Mouse (Mus musculus): ENCODE results near the gene Rell1.

Gene Rell1

DNA sequence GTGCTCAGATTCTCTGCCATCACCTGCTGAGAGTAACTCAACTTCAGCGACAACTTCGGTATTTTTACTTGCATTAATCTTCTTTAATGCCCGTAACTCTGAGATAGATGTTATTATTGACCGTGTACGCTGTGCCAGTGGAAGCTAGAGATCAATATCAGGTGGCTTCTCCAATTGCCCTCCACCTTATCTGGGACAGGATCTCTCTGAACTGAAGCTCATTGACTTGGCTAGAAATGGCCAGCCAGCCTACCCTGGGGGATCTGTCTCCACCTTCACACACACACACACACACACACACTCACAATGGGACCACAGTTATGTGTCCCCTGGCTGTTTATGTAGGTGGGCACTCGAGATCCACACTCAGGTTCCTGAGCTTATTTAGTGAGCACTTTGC, 16.7 kb downstream of the Rell1 start:
- no peak for DNase-seq (ENCODE audit: low spot score)

DNA sequence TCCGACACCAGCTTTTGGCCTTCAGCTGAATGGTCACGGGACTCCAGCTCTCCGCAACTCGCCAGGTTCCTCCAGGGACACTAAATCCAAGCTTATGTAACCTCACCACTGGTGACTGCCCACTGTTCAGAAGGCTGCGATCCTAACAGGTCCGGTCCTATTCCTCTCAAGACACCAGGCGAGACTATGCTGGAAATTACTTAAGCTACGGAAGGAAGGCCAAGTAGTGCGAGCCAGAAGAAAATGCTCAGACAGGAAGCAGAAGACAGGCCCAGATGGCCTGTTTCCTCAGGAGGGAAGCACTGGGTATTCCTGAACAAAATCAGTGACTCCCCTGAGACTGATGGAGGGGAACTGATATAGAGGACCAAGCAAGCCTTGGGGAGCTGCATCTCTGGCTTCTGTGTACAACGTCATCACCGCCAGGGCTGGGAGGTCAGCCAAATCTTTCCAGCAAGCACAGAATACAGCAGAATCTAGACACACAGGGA, 17.2 kb downstream of the Rell1 start:
- DNase-seq (ENCODE audit: low spot score): no peak

DNA sequence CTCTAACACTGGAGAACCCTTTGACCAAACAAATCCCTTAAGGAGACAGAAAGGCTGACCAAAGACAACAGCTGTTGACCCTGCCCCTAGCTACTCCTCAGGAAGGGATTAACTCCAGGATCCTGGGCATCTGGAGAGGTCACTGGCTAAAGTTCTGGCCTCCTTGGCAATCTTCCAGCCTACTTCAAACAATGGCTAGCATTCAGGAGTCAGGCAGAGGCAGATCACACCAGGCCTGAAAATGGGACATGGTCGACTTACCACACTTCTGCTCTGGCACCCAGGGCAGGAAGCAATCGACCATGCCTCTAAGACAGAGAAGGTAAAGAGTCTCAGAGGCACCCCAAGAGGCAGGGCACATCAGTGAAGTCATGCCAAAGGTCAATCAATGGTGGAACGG, 19.5 kb downstream of the Rell1 start:
- DNase-seq (ENCODE audit: low spot score): no peak

DNA sequence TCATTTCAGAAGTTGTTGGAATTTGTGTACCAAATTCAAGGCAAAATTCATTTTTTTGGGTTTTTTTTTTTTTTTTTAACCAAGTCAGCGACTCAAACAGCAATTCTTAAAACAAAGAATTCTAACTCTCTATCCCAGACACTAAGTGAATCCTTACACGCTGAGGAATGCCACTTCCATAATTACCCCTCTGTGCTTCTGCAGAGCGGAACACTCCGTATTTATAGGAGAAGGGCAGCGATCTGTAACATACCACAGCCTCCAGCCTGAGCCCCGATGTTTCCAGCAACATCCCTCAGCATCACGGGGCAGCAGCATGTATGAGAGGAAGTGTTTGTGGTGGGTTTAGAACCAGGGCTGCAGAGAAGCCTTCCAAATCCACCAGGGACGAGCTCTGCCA, 21.2 kb downstream of the Rell1 start:
- no peak for DNase-seq (ENCODE audit: low spot score)

DNA sequence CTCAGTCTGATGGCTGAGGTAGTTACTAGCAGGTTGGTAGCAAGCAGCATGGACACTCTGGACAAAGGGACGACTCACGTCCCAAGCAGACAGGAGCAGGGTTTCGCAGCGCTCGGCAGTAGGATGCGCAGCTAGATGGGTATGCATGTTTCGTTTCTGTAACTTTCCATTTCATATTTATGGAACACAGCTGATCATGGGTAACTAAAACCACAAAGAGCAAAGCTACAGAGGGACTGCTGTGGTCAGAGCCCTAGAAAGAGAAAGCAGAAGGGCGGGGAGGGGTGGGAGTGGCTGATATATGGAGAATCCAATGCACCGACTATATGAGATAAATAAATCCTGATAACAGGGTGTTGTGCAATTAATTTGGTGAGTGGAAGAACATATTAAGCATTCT, 25.4 kb downstream of the Rell1 start:
- DNase-seq (ENCODE audit: low spot score): no peak

DNA sequence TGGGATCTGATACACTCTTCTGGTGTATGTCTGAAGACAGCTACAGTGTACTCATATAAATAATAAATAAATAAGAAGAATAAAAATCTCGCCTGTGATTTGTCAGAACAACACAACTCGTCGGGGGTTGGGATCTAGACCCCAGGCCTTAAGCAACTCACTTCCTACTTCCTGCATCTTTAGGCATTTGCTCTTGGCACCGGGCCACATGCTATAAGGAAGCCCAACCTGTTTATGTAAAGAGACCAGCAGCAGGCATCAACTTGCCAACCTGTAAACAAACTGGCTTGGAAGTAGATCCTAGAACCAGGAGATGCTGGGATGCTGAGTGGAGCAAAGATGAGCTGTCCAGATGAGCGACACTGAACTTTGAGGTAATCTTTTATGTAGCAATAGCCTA, 26.8 kb downstream of the Rell1 start:
- DNase-seq (ENCODE audit: low spot score): no peak

DNA sequence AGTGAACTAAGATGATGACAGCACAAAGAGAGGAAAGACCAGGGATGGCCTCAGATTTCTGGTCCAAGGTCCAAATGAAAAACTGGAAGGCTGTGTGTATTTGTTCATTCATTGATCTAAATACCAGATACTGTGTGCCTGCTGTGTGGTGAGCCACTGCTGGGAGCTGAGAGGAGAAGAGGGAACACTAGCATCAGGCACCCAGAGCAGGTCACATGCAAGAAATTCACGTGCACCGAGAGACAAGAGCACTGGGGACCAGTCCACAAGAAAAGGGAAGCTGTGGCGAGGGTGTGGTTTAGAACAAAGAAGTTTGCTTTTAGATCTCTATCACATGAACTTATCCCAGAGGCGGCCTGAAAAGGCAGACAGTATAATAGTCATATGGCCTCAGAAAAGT, 30.1 kb downstream of the Rell1 start:
- DNase-seq (ENCODE audit: low spot score): no peak

DNA sequence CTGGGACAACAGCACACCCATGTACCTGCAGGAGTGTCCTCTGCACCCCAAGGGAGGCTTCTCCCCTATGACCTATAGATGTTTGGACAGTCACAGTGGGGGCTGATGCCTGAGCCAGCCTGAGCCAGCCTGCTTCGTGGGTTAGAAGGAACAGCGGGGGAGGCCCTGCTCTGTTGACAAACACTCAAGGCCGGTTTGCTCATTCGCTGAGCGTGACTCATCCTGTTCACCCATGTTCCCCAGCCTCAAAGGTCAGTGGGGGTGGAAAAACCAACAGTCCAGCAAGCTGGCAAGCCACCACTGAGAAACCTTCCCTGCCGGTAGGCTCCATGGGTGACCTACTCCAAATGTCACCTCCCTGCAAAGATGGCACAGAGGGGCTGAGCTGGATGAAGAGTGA, 32.0 kb downstream of the Rell1 start:
- no peak for DNase-seq (ENCODE audit: low spot score)

DNA sequence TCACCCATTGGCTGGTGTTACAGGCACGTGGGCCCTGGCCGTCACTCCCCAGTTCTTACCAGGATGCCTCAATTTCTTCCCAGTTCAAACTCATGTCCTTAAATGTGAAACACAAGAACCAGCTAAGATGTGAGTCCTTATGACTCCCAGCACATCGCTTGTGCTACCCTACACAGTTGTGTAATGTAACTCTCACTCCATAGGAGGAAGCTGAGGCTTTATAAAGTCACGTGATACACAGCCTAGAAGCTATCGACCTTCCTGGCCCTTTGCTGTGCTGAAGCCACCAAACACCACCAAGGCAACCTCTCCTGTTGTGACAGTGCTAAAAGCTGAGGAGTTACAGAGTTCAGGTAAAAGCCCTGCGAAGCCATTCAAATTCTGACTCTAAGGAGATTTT, 33.1 kb downstream of the Rell1 start:
- DNase-seq (ENCODE audit: low spot score): no peak

DNA sequence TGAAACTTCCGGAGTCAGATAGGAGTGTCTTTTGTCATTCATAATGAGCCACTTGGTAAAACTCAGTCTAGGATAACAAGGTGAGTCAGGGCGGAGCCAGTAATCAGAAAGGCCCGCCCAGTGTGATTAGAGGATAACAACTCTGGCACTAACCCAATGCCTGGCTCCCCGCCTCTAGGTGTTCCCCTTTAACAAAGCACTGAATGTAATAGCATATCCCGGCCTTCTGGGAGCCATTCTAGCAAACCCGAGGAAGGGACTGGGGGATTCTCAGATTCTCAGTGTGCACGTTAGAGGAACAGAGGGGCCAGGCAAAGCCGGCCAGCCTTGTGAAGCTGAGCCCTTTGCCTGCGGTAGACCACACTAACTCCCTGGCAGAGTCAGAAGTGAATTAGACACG, 35.9 kb downstream of the Rell1 start:
- DNase-seq (ENCODE audit: low spot score): no peak

DNA sequence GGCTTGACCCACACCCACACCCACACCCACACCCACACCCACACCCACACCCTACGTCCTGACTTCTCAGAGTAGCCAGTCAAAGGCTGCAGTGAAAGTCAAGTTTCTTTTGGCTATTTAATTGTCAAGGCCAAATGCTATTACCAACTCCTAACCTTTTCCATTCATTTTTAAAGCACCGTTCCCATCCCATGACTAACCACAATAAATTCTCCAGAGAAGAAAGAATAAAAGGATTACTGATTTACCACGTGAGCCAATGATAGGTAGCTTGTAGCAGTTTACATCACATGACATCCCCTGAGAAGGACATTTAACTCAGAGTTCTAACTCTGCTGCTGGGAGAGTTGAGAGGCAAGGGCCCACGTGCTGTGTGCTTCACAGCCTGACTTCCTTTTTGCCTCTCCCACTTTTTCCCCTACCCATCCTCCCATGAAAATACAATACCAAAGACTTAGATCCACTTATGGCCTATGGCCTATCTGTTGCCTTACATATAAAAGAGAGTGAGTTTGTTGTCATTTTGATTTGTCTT, 37.8 kb downstream of the Rell1 start:
- no peak for DNase-seq (ENCODE audit: low spot score)

DNA sequence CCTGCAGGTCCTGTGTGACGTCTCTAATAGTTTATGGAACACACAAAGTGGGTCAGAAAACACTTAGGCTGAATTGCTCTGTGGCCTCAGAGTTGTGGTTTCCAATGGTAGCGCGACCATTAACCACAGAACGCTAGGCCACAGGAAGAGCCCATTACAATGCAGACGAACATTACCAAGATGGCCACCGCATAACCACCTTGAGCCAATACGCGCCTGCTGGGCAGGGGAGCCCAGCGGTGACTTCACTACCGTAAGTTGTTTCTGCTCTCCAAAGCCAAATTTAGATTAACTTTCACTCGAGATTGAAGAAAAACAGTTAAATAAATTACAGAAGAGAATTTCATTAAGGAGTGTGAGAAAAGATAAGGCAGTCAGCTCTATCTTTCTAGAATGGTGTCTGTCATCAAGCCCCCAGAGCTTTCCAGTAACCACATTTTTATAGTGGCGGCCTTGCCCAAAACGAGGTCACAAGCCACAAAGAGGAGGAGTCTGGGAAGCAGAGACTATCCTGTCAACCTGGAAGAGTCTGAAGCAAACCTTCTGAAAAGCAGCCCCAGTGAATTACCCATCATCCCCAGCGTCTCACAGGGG, 43.6 kb downstream of the Rell1 start:
- DNase-seq (ENCODE audit: low spot score): no peak

DNA sequence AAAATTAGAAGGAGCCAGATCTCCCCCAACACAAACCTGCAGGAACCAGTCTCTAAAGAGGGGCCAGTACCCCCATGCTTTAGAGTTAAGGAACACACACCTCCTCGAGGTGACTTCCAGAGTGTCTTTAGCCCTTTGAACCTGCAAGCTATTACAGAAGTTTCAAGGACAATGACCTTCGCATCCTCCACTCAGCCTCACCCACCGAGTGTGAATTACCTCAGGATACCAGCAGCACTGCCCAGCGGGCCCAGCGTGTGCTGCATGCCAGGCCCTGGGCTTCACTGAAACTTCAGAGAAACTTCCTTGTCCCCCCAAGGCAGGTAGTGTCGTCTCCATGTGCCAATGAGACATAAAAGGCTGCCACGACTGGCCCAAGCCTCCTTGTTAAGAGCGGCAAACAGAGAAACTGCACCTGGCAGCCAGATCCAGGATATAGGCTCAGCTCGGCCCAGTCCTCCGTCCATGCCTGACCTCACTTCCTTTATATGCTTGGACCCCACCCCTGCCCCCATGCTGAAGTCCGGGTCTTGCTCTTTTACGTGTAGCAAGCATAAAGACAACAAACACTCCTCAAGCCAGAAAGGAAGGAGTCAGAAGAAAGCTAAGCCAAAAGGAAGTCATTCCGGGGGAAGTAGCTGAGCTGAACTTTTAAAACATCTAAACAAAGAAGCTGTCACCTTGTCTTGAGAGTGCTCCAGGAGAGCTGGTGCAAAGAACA, 45.2 kb downstream of the Rell1 start:
- no peak for DNase-seq (ENCODE audit: low spot score)

DNA sequence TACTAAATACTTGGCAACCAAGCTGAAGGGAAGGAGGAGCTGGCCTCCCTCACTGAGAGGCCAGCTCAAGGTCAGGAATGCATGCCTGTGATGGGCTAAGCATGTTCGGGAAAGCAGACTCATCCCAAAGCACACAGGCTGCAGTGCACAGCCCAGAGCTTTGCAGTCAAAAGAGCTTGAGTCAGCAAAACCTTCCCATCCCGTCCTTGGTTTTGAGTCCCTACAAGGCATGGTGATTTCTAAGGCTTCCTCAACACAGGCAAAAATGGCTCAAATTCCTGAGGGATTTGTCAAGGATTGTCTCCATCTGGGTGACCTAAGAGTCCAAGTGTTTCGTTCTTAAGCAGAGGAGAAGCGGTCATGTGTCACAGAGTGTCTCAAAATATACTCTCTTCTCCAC, 50.5 kb downstream of the Rell1 start:
- no peak for DNase-seq (ENCODE audit: low spot score)

DNA sequence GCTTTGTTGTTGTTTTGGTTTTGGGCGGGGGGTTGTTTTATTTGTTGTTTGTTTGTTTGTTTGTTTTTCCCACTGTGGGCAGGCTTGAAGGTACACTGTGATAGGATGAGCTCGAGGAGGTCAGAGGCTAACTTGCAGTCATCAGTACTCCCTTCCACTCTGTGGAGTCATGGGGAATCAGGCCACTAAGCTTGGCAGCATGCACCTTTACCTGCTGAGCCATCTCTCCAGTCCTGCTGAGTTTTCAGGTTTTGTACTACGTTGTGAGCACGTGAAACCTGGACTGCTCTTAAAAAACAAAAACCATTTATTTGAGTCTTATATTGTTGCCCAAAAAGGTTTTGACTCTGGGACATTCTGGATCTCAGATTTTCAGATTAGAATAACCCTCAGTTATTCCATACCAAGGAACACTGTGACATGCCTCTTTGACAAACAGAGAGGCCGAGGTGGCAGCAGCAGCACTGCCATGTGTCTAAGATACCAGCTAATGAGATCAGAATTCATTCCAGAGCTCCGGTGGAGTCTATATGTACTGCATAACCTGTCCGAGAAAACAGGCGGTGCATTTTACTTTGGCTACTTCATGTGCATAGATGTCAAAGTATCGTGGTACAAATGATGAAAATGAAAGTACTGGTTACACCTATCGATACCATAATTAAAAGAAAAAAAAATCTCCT, 52.1 kb downstream of the Rell1 start:
- no peak for DNase-seq (ENCODE audit: low spot score)

DNA sequence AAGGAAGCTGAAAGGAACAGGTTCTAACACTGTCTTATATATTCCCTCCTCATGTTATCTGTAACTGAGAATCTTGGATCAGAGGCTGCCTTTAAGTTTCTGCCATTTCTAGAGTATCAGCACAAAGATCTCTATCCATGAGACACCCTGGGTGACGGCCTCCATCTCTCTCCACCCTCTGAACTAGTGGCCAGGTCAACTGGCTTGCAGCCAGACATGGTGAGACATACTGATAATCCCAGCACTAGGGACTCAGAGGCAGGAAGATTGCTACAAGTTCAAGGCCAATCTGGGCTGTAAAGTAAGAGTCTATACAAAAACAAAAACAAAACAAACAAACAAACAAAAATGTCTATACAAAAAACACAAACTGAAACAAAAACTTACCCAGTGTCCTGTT, 53.8 kb downstream of the Rell1 start:
- no peak for DNase-seq (ENCODE audit: low spot score)

DNA sequence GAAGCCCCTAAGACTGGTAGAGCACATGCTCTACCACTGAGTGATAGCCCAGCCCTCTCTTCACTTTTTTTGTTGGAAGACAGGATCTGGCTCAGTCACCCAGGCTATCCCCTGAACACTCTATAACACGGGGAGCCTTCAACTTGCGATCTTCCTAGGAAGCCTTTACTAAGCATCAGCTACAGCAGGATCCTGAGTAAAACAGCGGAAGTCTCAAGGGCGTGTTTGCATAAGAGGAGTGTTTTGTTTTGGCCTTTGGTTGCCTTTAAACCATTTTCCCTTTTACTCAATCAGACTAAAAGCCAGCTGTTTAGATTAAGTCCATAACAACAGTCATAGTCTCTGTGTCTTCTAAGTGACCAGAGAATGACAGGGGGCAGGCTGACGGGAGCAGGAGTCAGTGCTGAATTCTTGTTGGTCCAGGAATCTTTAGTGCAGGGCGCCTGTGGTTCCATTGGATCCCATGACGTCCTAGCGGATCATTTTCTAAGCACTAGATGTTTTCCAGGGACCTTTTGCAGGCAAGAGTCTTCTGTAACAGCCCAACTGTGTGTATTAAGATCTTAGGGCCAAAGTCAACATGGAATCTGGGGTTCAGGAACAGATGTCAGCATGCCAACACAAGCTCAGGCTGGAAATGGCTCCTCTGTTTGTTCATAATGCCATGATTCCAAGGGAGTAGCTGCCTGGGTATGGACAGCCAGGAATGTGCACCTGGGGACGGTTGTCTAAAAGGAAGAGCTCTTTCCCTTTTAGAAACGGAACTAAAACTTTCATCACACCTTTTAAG, 58.3 kb downstream of the Rell1 start:
- DNase-seq (ENCODE audit: low spot score): no peak

DNA sequence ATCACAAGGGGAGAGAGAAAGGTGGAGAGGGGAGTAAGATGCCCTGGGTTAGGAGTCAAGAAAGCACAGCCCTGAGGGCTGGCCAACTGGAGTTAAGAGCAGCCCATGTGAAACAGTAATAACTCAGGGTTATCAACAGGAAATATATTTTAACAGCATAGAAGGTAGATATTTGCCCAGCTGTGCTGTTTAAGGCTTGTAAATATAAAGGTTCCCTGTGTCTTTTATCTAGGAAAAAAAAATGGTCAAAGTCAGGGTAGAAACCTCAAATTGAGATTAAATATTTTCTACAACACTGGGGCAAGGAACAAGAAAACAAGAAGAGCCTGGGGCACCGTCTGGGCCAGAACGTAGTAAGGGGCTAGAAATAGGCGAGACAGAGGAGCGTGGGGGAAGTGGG, 61.2 kb downstream of the Rell1 start:
- DNase-seq (ENCODE audit: low spot score): no peak

DNA sequence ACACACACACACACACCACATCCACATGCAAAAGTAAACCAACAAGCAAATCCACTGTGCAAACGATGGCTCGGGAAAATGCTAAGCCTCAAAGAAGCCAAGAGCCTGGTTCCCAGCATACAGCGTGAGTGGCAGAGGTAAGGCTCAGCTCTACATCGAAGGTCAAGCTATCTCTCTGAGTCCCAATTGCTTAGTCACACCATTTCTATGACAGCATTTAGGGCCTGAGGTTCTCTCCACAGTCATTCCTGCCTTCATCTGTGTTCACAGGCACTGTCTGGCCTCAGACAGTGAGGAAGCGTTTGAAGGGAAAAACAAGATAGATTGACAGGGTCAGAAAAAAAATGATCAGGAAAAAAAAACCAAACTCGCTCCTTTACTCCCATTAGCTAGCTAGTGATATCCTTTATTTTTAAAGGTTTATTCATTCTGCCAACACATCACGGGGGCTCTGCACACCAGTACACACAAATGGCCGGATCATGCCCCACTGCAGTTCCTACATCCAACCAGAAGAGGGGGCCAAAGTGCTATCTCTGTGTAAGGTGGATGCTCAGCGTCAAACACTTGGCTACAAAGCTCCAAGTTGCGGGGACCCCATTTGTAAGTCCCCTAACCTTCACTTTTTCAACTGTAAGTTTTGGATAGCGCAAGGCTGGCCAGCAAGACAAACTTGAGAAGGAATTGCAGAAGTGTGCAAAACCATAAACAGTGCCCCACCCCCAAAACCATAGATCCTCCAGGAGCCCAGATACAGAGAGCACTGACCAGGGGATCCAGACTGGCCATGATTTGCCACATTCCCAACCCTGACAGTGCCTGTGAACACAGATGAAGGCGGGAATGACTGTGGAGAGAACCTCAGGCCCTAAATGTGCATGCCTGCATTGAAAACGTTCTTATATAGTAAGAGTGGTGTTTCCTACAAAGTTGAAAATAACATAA, 62.3 kb downstream of the Rell1 start:
- peak; percentile 80 for DNase-seq (ENCODE audit: low spot score)

DNA sequence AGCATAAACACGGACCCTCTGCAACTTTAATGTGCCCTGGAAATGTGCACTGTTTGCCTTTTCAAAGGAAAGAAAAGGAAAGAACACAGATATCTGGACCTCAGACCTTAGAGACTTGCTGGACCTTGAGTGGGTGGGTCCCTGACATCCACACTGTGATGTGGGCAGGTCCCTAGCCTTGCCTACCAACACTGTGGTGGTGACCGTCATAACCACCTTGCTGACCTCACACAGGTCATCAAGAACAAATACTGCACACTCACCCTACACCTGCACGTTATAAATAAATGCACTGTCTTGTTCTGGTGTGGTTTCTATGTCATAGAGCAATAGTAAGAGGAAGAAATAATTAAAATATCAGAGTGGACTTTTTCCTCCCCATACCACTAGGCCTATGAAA, 65.4 kb downstream of the Rell1 start:
- DNase-seq (ENCODE audit: low spot score): no peak

DNA sequence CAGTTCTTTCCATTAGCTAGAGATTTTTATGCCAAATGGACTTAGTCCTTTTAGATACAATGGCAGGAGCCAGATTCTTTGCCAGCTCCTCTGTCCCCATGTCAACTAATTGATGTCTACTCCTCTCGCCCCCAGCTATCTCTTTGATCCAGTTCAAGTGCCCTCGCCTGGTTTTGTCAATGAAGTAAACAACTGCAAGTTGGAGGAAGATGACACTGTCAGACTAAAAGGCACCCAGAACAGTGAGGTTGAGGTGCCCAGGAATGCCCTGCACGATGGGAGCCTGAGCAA, 70.9 kb downstream of the Rell1 start:
- no peak for DNase-seq (ENCODE audit: low spot score)
